Mouse (Mus musculus) liver, embryonic 14.5 days (tissue): Measurements from ENCODE around the gene Gpc1.

Experiments
- CTCF ChIP-seq: IDR thresholded peaks from 2 replicates; pipeline ENCODE4 v1.5.1; 2016; ENCODE audit warnings: antibody characterized with exemption, low read depth, control low read depth
- EP300 ChIP-seq: IDR thresholded peaks from 2 replicates; pipeline ENCODE4 v1.6.1; 2016; ENCODE audit warnings: antibody characterized with exemption, low read depth

DNA sequence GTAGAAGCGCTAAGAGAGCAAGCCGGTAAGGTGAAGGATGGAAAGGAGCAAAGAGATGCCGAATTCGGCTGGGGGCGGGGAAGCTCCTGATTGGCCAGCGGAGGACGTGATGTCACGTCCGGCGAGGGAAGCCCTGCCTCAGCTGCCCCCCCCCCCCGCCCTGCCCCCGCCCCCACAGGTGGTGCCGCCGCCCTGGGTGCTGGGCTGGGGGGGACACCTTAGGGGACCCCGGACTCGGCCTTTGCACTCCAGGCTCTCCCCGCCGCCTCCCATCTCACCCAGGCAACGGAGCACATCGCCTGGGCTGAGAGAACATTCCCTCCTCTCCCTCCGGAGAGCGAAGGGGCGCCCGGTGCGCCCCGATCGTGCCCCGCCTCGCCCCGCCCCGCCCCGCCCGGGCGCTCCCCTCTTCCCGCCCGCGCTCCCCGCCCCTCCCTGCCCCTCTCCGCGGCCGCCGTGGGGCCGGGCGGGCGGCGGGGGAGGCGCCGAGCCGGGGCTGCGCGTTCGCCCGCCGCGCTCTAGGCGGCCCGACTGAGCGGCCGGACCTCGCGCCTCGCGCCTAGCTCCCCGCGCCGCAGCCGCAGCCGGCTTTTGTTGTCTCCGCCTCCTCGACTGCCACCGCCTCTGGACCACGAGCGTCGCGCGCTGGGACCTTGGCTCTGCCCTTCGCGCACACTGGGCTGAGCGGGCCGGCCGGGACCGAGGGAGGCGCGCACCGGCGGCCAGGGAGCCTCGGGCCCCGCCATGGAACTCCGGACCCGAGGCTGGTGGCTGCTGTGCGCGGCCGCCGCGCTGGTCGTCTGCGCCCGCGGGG lies at the start of gene Gpc1:
- TF ChIP-seq CTCF (no peak), EP300 (no peak)
